Mouse (Mus musculus): Measurements from ENCODE around the gene Gm43518. TPM values are rescaled to one million over a fixed set of nuclear protein-coding genes. Genes with fewer than 3 reads are reported as not detected.

Gene Gm43518
- total and polyA plus RNA-seq, 3 experiments = 2.1 to 3.6 TPM; not detected in 1

DNA sequence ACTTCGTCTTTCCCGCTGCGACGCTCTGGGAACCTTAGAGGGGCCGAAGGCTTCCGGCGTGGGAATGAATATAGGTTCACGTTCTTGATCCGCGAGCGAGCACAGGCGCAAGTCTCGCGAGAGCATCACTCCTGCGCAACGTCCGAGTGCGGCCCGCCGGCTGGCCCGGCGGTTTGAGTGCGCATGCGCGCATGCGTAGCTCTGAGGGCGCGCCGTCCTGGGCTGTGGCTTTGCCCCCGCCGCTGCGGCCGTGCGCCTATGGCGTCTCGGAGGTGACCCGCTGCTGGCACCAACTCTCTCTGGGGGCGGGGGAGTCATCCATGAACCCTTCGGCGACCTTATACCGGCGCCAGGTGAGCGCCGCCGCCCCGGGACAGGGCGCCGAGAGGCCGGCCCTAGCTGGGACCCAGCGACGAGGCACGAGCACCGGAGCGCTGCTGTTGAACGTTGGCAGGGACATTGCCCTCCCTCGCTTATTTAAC is 3.3 kb downstream of the Gm43518 start, which contains the start of gene Ccdc62 (continued):
- TF ChIP-seq CTCF (IDR thresholded peaks at IDR 0.05 in 2 of 3, conservative IDR thresholded peaks at IDR 0.05 in 1 of 3; ENCODE audit: control insufficient read depth in 1 of 3, insufficient read depth in 1 of 3, low read depth in 2 of 3, low read length in 3 of 3, poor library complexity in 1 of 3, severe bottlenecking in 1 of 3) = no peak
- TF ChIP-seq MXI1 (IDR thresholded peaks at IDR 0.05; ENCODE audit: low read depth, low read length) = peak; percentile 71
- peak; percentile 32; the same call in 1 of the 2 replicates for TF ChIP-seq ELF1 (IDR thresholded peaks at IDR 0.05; ENCODE audit: low read depth, low read length)
- no peak for TF ChIP-seq UBTF (IDR thresholded peaks at IDR 0.05; ENCODE audit: borderline replicate concordance, insufficient read depth, low read depth, low read length)
- peak; percentile 98 for TF ChIP-seq POLR2AphosphoS2 (IDR thresholded peaks at IDR 0.05; ENCODE audit: low read length)
- 0 out of 2 replicates have a peak, but pooled peaks have one; percentile 30 for TF ChIP-seq MYC (IDR thresholded peaks at IDR 0.05; ENCODE audit: low read depth, low read length)
- no peak for TF ChIP-seq TAL1 (IDR thresholded peaks at IDR 0.05; ENCODE audit: low read length)
- peak; percentile 57 for TF ChIP-seq SIN3A (IDR thresholded peaks at IDR 0.05; ENCODE audit: low read length)
- no peak for TF ChIP-seq JUND (IDR thresholded peaks at IDR 0.05; ENCODE audit: low read depth, low read length)
- TF ChIP-seq ZNF384 (IDR thresholded peaks at IDR 0.05; ENCODE audit: low read depth, low read length) = no peak
- no peak for TF ChIP-seq MEF2A (IDR thresholded peaks at IDR 0.05; ENCODE audit: extremely low read depth, insufficient replicate concordance, low read depth, low read length, poor library complexity, severe bottlenecking)
- peak; percentile 78; the same call in 1 of the 2 replicates for TF ChIP-seq MAX (IDR thresholded peaks at IDR 0.05; ENCODE audit: low read length)
- TF ChIP-seq ETS1 (IDR thresholded peaks at IDR 0.05; ENCODE audit: low read depth, low read length) = peak; percentile 24; the same call in 1 of the 2 replicates
- peak; percentile 99 for TF ChIP-seq NELFE (IDR thresholded peaks at IDR 0.05; ENCODE audit: low read depth, low read length)
- TF ChIP-seq RAD21 (IDR thresholded peaks at IDR 0.05; ENCODE audit: low read depth, low read length) = no peak
- TF ChIP-seq ZC3H11A (IDR thresholded peaks at IDR 0.05; ENCODE audit: low read depth, low read length) = no peak
- TF ChIP-seq POLR2AphosphoS5 (IDR thresholded peaks at IDR 0.05; ENCODE audit: borderline replicate concordance, low read depth, low read length) = 0 out of 2 replicates have a peak, but pooled peaks have one; percentile 74
- TF ChIP-seq MAFK (IDR thresholded peaks at IDR 0.05; ENCODE audit: borderline replicate concordance, low read depth, low read length) = no peak
- no peak for TF ChIP-seq GABPA (IDR thresholded peaks at IDR 0.05; ENCODE audit: low read depth, low read length)
- TF ChIP-seq RCOR1 (IDR thresholded peaks at IDR 0.05; ENCODE audit: low read depth, low read length) = no peak
- TF ChIP-seq SMC3 (IDR thresholded peaks at IDR 0.05; ENCODE audit: low read depth, low read length) = no peak
- TF ChIP-seq POLR2A (IDR thresholded peaks at IDR 0.05; ENCODE audit: control insufficient read depth in 1 of 2, insufficient read depth in 1 of 2, low read depth in 1 of 2, low read length in 2 of 2, poor library complexity in 1 of 2) = peak; percentile 95 to 97; a peak in 3 of 4 replicates
- no peak for TF ChIP-seq E2F4 (IDR thresholded peaks at IDR 0.05; ENCODE audit: borderline replicate concordance, low read depth, low read length)

- no peak for DNase-seq (ENCODE audit: low read depth, low spot score)
- Histone ChIP-seq H3K79me2 (ENCODE audit: control insufficient read depth, insufficient read depth, low read length, poor library complexity) (peaks cover 14% of the 10 kb centered on the region), H3K9ac (ENCODE audit: control insufficient read depth, low read depth, low read length, poor library complexity, severe bottlenecking) (peak overlapping the region; percentile 99), H3K36me3 (ENCODE audit: control insufficient read depth in 1 of 2, insufficient read depth in 2 of 2, low read length in 2 of 2) (peaks cover 0 to 15% of the 10 kb centered on the region in 2 experiments), H3K27ac (ENCODE audit: control insufficient read depth, low read depth, low read length) (peak overlapping the region; percentile 83), H3K27me3 (ENCODE audit: control insufficient read depth in 1 of 2, insufficient read depth in 2 of 2, low read length in 2 of 2) (no peaks in the 10 kb centered on the region), H3K4me3 (ENCODE audit: control insufficient read depth in 1 of 2, insufficient read depth in 1 of 2, low read depth in 2 of 2, low read length in 2 of 2) (peak overlapping the region; percentile 69 to 85), H3K9me3 (replicated peaks; ENCODE audit: insufficient read depth, low read length) (no peaks in the 10 kb centered on the region), H3K4me1 (ENCODE audit: control insufficient read depth in 1 of 2, insufficient read depth in 2 of 2, low read length in 2 of 2) (peaks cover 0 to 16% of the 10 kb centered on the region in 2 experiments; a peak in 2 of 4 replicates)
- no peak for TF ChIP-seq MAZ (IDR thresholded peaks at IDR 0.05; ENCODE audit: low read depth, low read length)
- TF ChIP-seq CHD1 (IDR thresholded peaks at IDR 0.05; ENCODE audit: low read depth, low read length) = no peak
- no peak for TF ChIP-seq POLR2A (IDR thresholded peaks at IDR 0.05; ENCODE audit: control insufficient read depth in 1 of 2, insufficient read depth in 1 of 2, low read depth in 1 of 2, low read length in 2 of 2, poor library complexity in 1 of 2)
- no peak for TF ChIP-seq CHD2 (IDR thresholded peaks at IDR 0.05; ENCODE audit: low read length)
- TF ChIP-seq POLR2AphosphoS2 (IDR thresholded peaks at IDR 0.05; ENCODE audit: low read length) = no peak
- TF ChIP-seq HCFC1 (IDR thresholded peaks at IDR 0.05; ENCODE audit: low read depth, low read length) = no peak
- no peak for TF ChIP-seq ZC3H11A (IDR thresholded peaks at IDR 0.05; ENCODE audit: low read depth, low read length)
Observed at GRCm38 (mm10) chr5:123931131-123931530, 3.9 kb downstream of the Gm43518 start.

Data from MEL (cell line).